Mouse (Mus musculus) lung, embryonic 14.5 days (tissue): ENCODE data around the gene Fam198b. TPM values are rescaled to one million over a fixed set of nuclear protein-coding genes. Genes with fewer than 3 reads are reported as not detected.

ENCODE experiments used
- ATAC-seq: fragments of 200-750 bp; cut with Nextera tagmentation; 2 replicates; pipeline ENCODE4 v1.8.0; 2017; ENCODE audit warnings: mild to moderate bottlenecking, moderate TSS enrichment, moderate library complexity; ENCODE audit not compliant: insufficient read depth
- DNase-seq: peaks from one replicate; pipeline ENCODE4 v3.0.0-alpha.2; 2015
- H3K27ac ChIP-seq: fragments of 300-500 bp; sonication (generic); 2 replicates; pipeline ENCODE4 v1.5.1; 2014; ENCODE audit warnings: low read depth, mild to moderate bottlenecking, moderate library complexity
- H3K27me3 ChIP-seq: fragments of 300-500 bp; sonication (generic); 2 replicates; pipeline ENCODE4 v1.6.1; 2014; ENCODE audit warnings: low read length, control low read depth; ENCODE audit not compliant: insufficient read depth
- H3K36me3 ChIP-seq: fragments of 300-500 bp; sonication (generic); 2 replicates; pipeline ENCODE4 v1.6.1; 2014; ENCODE audit warnings: control low read depth; ENCODE audit not compliant: insufficient read depth
- H3K4me1 ChIP-seq: fragments of 300-500 bp; sonication (generic); 2 replicates; pipeline ENCODE4 v1.6.1; 2014; ENCODE audit warnings: antibody characterized with exemption, control low read depth; ENCODE audit not compliant: insufficient read depth
- H3K4me2 ChIP-seq: fragments of 300-500 bp; sonication (generic); 2 replicates; pipeline ENCODE4 v1.6.1; 2014; ENCODE audit warnings: mild to moderate bottlenecking
- H3K4me3 ChIP-seq: fragments of 300-500 bp; sonication (generic); 2 replicates; pipeline ENCODE4 v1.5.1; 2014; ENCODE audit warnings: low read depth, low read length
- H3K9ac ChIP-seq: fragments of 300-500 bp; sonication (generic); 2 replicates; pipeline ENCODE4 v1.6.1; 2014
- H3K9me3 ChIP-seq: fragments of 300-500 bp; sonication (generic); 2 replicates; pipeline ENCODE4 v1.6.1; 2016; ENCODE audit warnings: low read depth, low read length, control low read depth
- CTCF ChIP-seq: IDR thresholded peaks from 2 replicates; pipeline ENCODE4 v1.5.1; 2016; ENCODE audit warnings: antibody characterized with exemption, low read depth
- WGBS: fragments of 180-500 bp; shearing (Covaris S2); extraction: QIAGEN DNeasy Blood & Tissue Kit; methylation state at CpG from one replicate; pipeline ENCODE4 v1.1.7; 2014; 5-methylcytosine and 5-hydroxymethylcytosine counted together
- polyA plus RNA-seq: library from polyadenylated mRNA; unstranded; fragments of >200 nt; fragmentation: Nextera tagmentation; extraction: Ambion mirVana; gene quantifications from 2 replicates; pipeline ENCODE4 v1.2.1, GENCODE M21; 2014

The Fam198b gene
- polyA plus RNA-seq, 1 experiment from 2014 or later, result 17.8 TPM

- no peaks in the 10 kb centered on the region for H3K36me3 ChIP-seq
- no peaks in the 10 kb centered on the region for H3K9me3 ChIP-seq
- ATAC-seq (no peak), DNase-seq (no peak)
- WGBS, result 82% methylated on average over 9 of the region's 9 CpGs
- no peak overlapping the region for H3K27ac ChIP-seq
- H3K27me3 ChIP-seq, result no peaks in the 10 kb centered on the region
- no peak overlapping the region for H3K9ac ChIP-seq
- H3K4me3 ChIP-seq, result no peak overlapping the region
- no peaks in the 10 kb centered on the region for H3K4me1 ChIP-seq
- TF ChIP-seq CTCF, result no peak
- H3K4me2 ChIP-seq, result no peak overlapping the region
Observed at GRCm38 (mm10) chr3:79866526-79866925, 17.8 kb upstream of the Fam198b start.

- Histone ChIP-seq H3K4me2 (no peak overlapping the region), H3K27me3 (no peaks in the 10 kb centered on the region), H3K4me3 (no peak overlapping the region), H3K4me1 (no peaks in the 10 kb centered on the region), H3K36me3 (no peaks in the 10 kb centered on the region), H3K27ac (no peak overlapping the region), H3K9ac (no peak overlapping the region), H3K9me3 (no peaks in the 10 kb centered on the region)
- DNase-seq (no peak), ATAC-seq (no peak)
- TF ChIP-seq CTCF, result no peak
- 64% methylated on average over 1 of the region's 1 CpGs for WGBS
Observed at GRCm38 (mm10) chr3:79867121-79867709, 17.1 kb upstream of the Fam198b start.

GRCm38 (mm10) chr3:79875471-79875870, 8.9 kb upstream of the Fam198b start:
- Histone ChIP-seq H3K4me1 (no peaks in the 10 kb centered on the region), H3K36me3 (no peaks in the 10 kb centered on the region), H3K9ac (no peak overlapping the region), H3K4me3 (no peak overlapping the region), H3K27ac (no peak overlapping the region), H3K9me3 (no peaks in the 10 kb centered on the region), H3K4me2 (no peak overlapping the region), H3K27me3 (no peaks in the 10 kb centered on the region)
- WGBS, result 83% methylated on average over 5 of the region's 5 CpGs
- DNase-seq, result no peak
- TF ChIP-seq CTCF, result no peak
- ATAC-seq, result no peak

- no peaks in the 10 kb centered on the region for H3K27me3 ChIP-seq
- no peak for DNase-seq
- no peak overlapping the region for H3K4me3 ChIP-seq
- no peaks in the 10 kb centered on the region for H3K4me1 ChIP-seq
- H3K9me3 ChIP-seq, result no peaks in the 10 kb centered on the region
- WGBS, result 53% methylated on average over 3 of the region's 3 CpGs
- H3K4me2 ChIP-seq, result no peak overlapping the region
- H3K36me3 ChIP-seq, result no peaks in the 10 kb centered on the region
- H3K27ac ChIP-seq, result no peak overlapping the region
- TF ChIP-seq CTCF, result no peak
- H3K9ac ChIP-seq, result no peak overlapping the region
- ATAC-seq, result peak; percentile 60; the same call in 1 of the 2 replicates
Observed at GRCm38 (mm10) chr3:79878350-79878749, 6.0 kb upstream of the Fam198b start.

GRCm38 (mm10) chr3:79879246-79879645, 5.1 kb upstream of the Fam198b start:
- Histone ChIP-seq H3K36me3 (no peaks in the 10 kb centered on the region), H3K27me3 (no peaks in the 10 kb centered on the region), H3K4me2 (peak overlapping the region; percentile 37), H3K27ac (peak overlapping the region; percentile 42; the same call in 1 of the 2 replicates), H3K9ac (no peak overlapping the region), H3K9me3 (no peaks in the 10 kb centered on the region), H3K4me1 (no peaks in the 10 kb centered on the region), H3K4me3 (no peak overlapping the region)
- DNase-seq (no peak), ATAC-seq (no peak)
- TF ChIP-seq CTCF, result no peak
- WGBS, result 51% methylated on average over 9 of the region's 9 CpGs

GRCm38 (mm10) chr3:79881645-79882044, 2.7 kb upstream of the Fam198b start:
- 40% methylated on average over 2 of the region's 2 CpGs for WGBS
- Histone ChIP-seq H3K4me2 (no peak overlapping the region), H3K4me1 (peaks cover 5% of the 10 kb centered on the region; the same call in 1 of the 2 replicates), H3K4me3 (no peak overlapping the region), H3K27ac (no peak overlapping the region), H3K36me3 (no peaks in the 10 kb centered on the region), H3K9ac (no peak overlapping the region), H3K9me3 (no peaks in the 10 kb centered on the region), H3K27me3 (no peaks in the 10 kb centered on the region)
- ATAC-seq (no peak), DNase-seq (no peak)
- no peak for TF ChIP-seq CTCF

- H3K4me1 ChIP-seq, result peaks cover 5% of the 10 kb centered on the region; the same call in 1 of the 2 replicates
- H3K27me3 ChIP-seq, result no peaks in the 10 kb centered on the region
- no peak overlapping the region for H3K4me3 ChIP-seq
- WGBS, result 33% methylated on average over 7 of the region's 7 CpGs
- peak; percentile 89 for TF ChIP-seq CTCF
- H3K4me2 ChIP-seq, result no peak overlapping the region
- ATAC-seq (peak; percentile 25; the same call in 1 of the 2 replicates), DNase-seq (peak; percentile 86)
- H3K27ac ChIP-seq, result no peak overlapping the region
- no peaks in the 10 kb centered on the region for H3K9me3 ChIP-seq
- no peak overlapping the region for H3K9ac ChIP-seq
- H3K36me3 ChIP-seq, result no peaks in the 10 kb centered on the region
Observed at GRCm38 (mm10) chr3:79883092-79883491, 1.2 kb upstream of the Fam198b start.
